Mouse (Mus musculus) heart, postnatal 10 days (tissue): ENCODE measurements around the gene Cdk12. TPM values are rescaled to one million over a fixed set of nuclear protein-coding genes. Genes with fewer than 3 reads are reported as not detected.

Experiments used
- DNase-seq, 2 experiments: peaks; one replicate each; pipeline ENCODE4 v3.0.0; 2021
- intact Hi-C: fragments of 180-260 bp; cut with DNase I; formaldehyde crosslinking; loops from one replicate; pipeline ENCODE4 v1.15.1; 2025
- total RNA-seq, 2 experiments: library from RNA; stranded (reverse); gene quantifications; 2 replicates each; pipeline ENCODE4 v1.2.3; 2021

Gene Cdk12
- total RNA-seq, 2 experiments from 2014 or later: 31.6 to 32.7 TPM

- intact Hi-C loops: no loop called here
- DNase-seq: peak; percentile 34 to 52
Measured at GRCm38 (mm10) chr11:98298484-98299205, 95.8 kb downstream of the Cdk12 start.

GRCm38 (mm10) chr11:98313790-98314323 lies 111.0 kb downstream of the Cdk12 start:
- intact Hi-C loops: no loop called here
- DNase-seq: peak; percentile 70 to 86

- intact Hi-C loops: no loop called here
- DNase-seq: no peak
Measured at GRCm38 (mm10) chr11:98317479-98317878, 114.6 kb downstream of the Cdk12 start.

- intact Hi-C loops: no loop called here
- no peak for DNase-seq
Measured at GRCm38 (mm10) chr11:98318421-98319116, 115.7 kb downstream of the Cdk12 start.

- intact Hi-C loops: no loop called here
- no peak for DNase-seq
Measured at GRCm38 (mm10) chr11:98319120-98319519, 116.3 kb downstream of the Cdk12 start.

- intact Hi-C loops: no loop called here
- no peak for DNase-seq
Measured at GRCm38 (mm10) chr11:98319544-98319943, 116.7 kb downstream of the Cdk12 start.

- intact Hi-C loops: no loop called here
- DNase-seq: no peak
Measured at GRCm38 (mm10) chr11:98319944-98320343, 117.1 kb downstream of the Cdk12 start.

- intact Hi-C loops: no loop called here
- no peak for DNase-seq
Measured at GRCm38 (mm10) chr11:98320381-98320780, 117.5 kb downstream of the Cdk12 start.

- intact Hi-C loops: no loop called here
- DNase-seq: no peak
Measured at GRCm38 (mm10) chr11:98320806-98321676, 118.2 kb downstream of the Cdk12 start.

GRCm38 (mm10) chr11:98321677-98322003 lies 118.8 kb downstream of the Cdk12 start:
- intact Hi-C loops: no loop called here
- no peak for DNase-seq

GRCm38 (mm10) chr11:98322159-98322558 lies 119.3 kb downstream of the Cdk12 start:
- DNase-seq: no peak
- intact Hi-C loops: no loop called here

GRCm38 (mm10) chr11:98323136-98323866 lies 120.4 kb downstream of the Cdk12 start:
- intact Hi-C loops: no loop called here
- no peak for DNase-seq

GRCm38 (mm10) chr11:98323933-98324332 lies 121.1 kb downstream of the Cdk12 start:
- intact Hi-C loops: no loop called here
- DNase-seq: peak; percentile 60 to 66

GRCm38 (mm10) chr11:98325191-98325820 lies 122.4 kb downstream of the Cdk12 start:
- intact Hi-C loops: no loop called here
- DNase-seq: no peak

- DNase-seq: no peak
- intact Hi-C loops: no loop called here
Measured at GRCm38 (mm10) chr11:98325821-98326218, 123.0 kb downstream of the Cdk12 start.

- DNase-seq: no peak
Measured at GRCm38 (mm10) chr11:98326741-98327135, 123.9 kb downstream of the Cdk12 start.

GRCm38 (mm10) chr11:98327136-98328030 lies 124.5 kb downstream of the Cdk12 start:
- intact Hi-C loops: no loop called here

More at GRCm38 (mm10) chr11:98326741-98327135, 123.9 kb downstream of the Cdk12 start:
- intact Hi-C loops: no loop called here

GRCm38 (mm10) chr11:98328031-98328370 lies 125.1 kb downstream of the Cdk12 start:
- intact Hi-C loops: no loop called here
- DNase-seq: no peak

More at GRCm38 (mm10) chr11:98327136-98328030, 124.5 kb downstream of the Cdk12 start:
- DNase-seq: no peak
